Mouse (Mus musculus) myocyte (in vitro differentiated cells): ENCODE measurements at regions not wholly inside any gene's neighbourhood (a gene's known extent, or its start where the extent isn't known, plus 50 kb on each side); places are given as distances from the start of the nearest gene placed in this dataset.

Experiments used
- MAX ChIP-seq: IDR thresholded peaks from one replicate; pipeline ENCODE4 v1.6.1; 2011; ENCODE audit warnings: low read depth, mild to moderate bottlenecking, control low read depth
- POLR2A ChIP-seq: IDR thresholded peaks from one replicate; pipeline ENCODE4 v1.6.1; 2011; ENCODE audit warnings: low read depth, mild to moderate bottlenecking, control low read depth, moderate library complexity; ENCODE audit not compliant: insufficient read length
- POLR2AphosphoS2 ChIP-seq: IDR thresholded peaks from one replicate; pipeline ENCODE4 v1.6.1; 2011; ENCODE audit warnings: low read depth, control low read depth; ENCODE audit not compliant: insufficient read length
- TCF12 ChIP-seq: IDR thresholded peaks from one replicate; pipeline ENCODE4 v1.6.1; 2011; ENCODE audit warnings: mild to moderate bottlenecking, control low read depth; ENCODE audit not compliant: poor library complexity, insufficient read depth, severe bottlenecking

DNA sequence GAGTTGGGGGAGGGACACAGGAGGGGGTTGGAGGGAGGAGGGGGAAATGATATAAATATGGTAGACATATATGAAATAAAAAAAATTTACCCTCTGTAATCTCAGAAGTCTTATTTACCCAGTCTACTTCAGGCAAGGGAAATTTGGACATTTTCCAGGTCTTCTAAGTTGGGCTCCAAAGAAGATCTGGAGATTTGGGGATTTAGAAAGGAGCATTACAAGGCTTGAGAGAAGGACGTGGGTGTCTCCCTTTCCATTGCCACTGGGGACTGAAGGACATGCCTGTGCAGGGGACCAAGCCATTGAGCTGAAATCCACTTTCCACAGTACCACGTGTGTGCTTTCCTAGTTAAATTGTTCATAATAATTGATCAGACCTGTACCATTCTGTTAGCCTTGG lies 208.2 kb downstream of the Pten start:
- no peak for TF ChIP-seq MAX
- no peak for TF ChIP-seq POLR2A
- no peak for TF ChIP-seq TCF12
- TF ChIP-seq POLR2AphosphoS2, result no peak
